Mouse (Mus musculus): ENCODE results near the gene Abcc3. TPM values are rescaled to one million over a fixed set of nuclear protein-coding genes. Genes with fewer than 3 reads are reported as not detected.

The Abcc3 gene
- 1.4 TPM for polyA plus RNA-seq (2015; fragmentation: Illumina TruSeq; extraction: RNeasy Lipid Tissue Mini Kit (QIAGEN cat#74804); ENCODE audit: insufficient read depth, low read depth, low replicate concordance)

DNA sequence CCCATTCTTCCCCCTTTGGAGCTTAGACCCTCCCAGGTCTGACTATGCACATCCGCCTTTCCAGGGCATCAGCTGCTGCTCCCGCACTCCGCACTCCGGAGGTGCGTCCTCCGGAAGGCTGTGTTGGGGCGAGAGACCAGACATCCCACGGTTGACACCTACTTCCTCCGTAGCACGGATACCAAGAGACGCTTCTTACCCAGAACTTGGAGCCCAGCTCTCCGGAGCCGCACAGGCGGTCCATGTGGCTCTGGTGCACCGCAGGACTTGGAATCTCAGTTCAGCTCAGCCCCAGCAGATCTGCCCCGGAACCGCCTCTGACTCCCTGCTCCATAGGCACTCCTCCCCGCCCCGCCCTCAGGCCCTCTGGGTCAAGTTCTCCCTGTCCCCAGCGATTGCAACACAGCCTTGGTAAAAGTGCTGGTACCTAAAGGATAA, at the start of gene Abcc3:
TSS of gene Abcc3 (minus strand) at position 326 of the 438 bp plus-strand sequence.

GRCm38 (mm10) chr11:94327693-94328643, 64.8 kb downstream of the Abcc3 start, which contains the start of gene Ankrd40:
TSS of gene Ankrd40 (plus strand) at chr11:94328001.

DNA sequence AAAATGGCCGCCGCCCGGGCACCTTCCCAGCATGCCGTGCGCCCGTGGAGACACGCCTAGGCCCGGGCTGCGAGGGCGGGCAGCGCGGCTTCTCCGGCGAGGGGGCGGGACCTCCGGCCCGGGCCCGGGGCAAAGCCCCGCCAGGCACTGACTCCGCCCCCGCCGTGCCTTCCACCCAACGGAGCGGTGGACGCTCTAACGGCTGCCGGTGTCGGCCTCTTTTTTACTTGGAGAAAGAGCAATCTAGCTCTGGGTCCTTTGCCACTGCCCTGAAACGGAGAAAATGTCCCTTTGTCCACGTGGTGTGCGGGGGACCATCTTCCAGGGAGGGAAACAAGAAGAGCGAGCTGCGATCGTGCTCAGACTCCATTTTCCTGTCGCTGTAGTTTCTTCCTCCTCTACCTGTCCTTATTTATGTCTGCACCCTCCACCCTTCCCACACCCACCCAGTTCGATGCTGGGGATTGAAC, 70.8 kb downstream of the Abcc3 start, which contains the start of gene Luc7l3:
TSS of gene Luc7l3 (minus strand) at position 58 of the 470 bp plus-strand sequence.

Other genes with a start within 250 kb of the Abcc3 start
- 22.2 TPM for gene Tob1, start 181.5 kb downstream of the Abcc3 start, polyA plus RNA-seq (2015; fragmentation: Illumina TruSeq; extraction: RNeasy Lipid Tissue Mini Kit (QIAGEN cat#74804); ENCODE audit: insufficient read depth, low read depth, low replicate concordance)
- 0.52 TPM for gene Wfikkn2, start 147.0 kb downstream of the Abcc3 start, polyA plus RNA-seq (2015; fragmentation: Illumina TruSeq; extraction: RNeasy Lipid Tissue Mini Kit (QIAGEN cat#74804); ENCODE audit: insufficient read depth, low read depth, low replicate concordance)
- gene Gm21885, start 111.1 kb downstream of the Abcc3 start, polyA plus RNA-seq (2015; fragmentation: Illumina TruSeq; extraction: RNeasy Lipid Tissue Mini Kit (QIAGEN cat#74804); ENCODE audit: insufficient read depth, low read depth, low replicate concordance) = not detected
- gene Luc7l3, start 71.0 kb downstream of the Abcc3 start, polyA plus RNA-seq (2015; fragmentation: Illumina TruSeq; extraction: RNeasy Lipid Tissue Mini Kit (QIAGEN cat#74804); ENCODE audit: insufficient read depth, low read depth, low replicate concordance) = 30.5 TPM
- 15.8 TPM for gene Ankrd40, start 65.0 kb downstream of the Abcc3 start, polyA plus RNA-seq (2015; fragmentation: Illumina TruSeq; extraction: RNeasy Lipid Tissue Mini Kit (QIAGEN cat#74804); ENCODE audit: insufficient read depth, low read depth, low replicate concordance)
- gene Cacna1g, start 81.2 kb upstream of the Abcc3 start, polyA plus RNA-seq (2015; fragmentation: Illumina TruSeq; extraction: RNeasy Lipid Tissue Mini Kit (QIAGEN cat#74804); ENCODE audit: insufficient read depth, low read depth, low replicate concordance) = 6.2 TPM
- gene Spata20, start 93.2 kb upstream of the Abcc3 start, polyA plus RNA-seq (2015; fragmentation: Illumina TruSeq; extraction: RNeasy Lipid Tissue Mini Kit (QIAGEN cat#74804); ENCODE audit: insufficient read depth, low read depth, low replicate concordance) = not detected
- 3.0 TPM for gene Epn3, start 107.0 kb upstream of the Abcc3 start, polyA plus RNA-seq (2015; fragmentation: Illumina TruSeq; extraction: RNeasy Lipid Tissue Mini Kit (QIAGEN cat#74804); ENCODE audit: insufficient read depth, low read depth, low replicate concordance)
- gene Mycbpap, start 128.7 kb upstream of the Abcc3 start, polyA plus RNA-seq (2015; fragmentation: Illumina TruSeq; extraction: RNeasy Lipid Tissue Mini Kit (QIAGEN cat#74804); ENCODE audit: insufficient read depth, low read depth, low replicate concordance) = 2.4 TPM
- gene Rsad1, start 156.3 kb upstream of the Abcc3 start, polyA plus RNA-seq (2015; fragmentation: Illumina TruSeq; extraction: RNeasy Lipid Tissue Mini Kit (QIAGEN cat#74804); ENCODE audit: insufficient read depth, low read depth, low replicate concordance) = 1.8 TPM
- gene Chad, start 172.1 kb upstream of the Abcc3 start, polyA plus RNA-seq (2015; fragmentation: Illumina TruSeq; extraction: RNeasy Lipid Tissue Mini Kit (QIAGEN cat#74804); ENCODE audit: insufficient read depth, low read depth, low replicate concordance) = not detected
- gene Acsf2, start 208.9 kb upstream of the Abcc3 start, polyA plus RNA-seq (2015; fragmentation: Illumina TruSeq; extraction: RNeasy Lipid Tissue Mini Kit (QIAGEN cat#74804); ENCODE audit: insufficient read depth, low read depth, low replicate concordance) = 6.7 TPM
- 25.5 TPM for gene Lrrc59, start 236.8 kb upstream of the Abcc3 start, polyA plus RNA-seq (2015; fragmentation: Illumina TruSeq; extraction: RNeasy Lipid Tissue Mini Kit (QIAGEN cat#74804); ENCODE audit: insufficient read depth, low read depth, low replicate concordance)